ENCODE assay signal across 17 mouse cellular contexts in genomic region chr12:29956969-29957368, GRCm38 (mm10). TPM values are rescaled to one million over a fixed set of nuclear protein-coding genes. Genes with fewer than 3 reads are reported as not detected.
DNase-seq lines count a peak whose midpoint lies in the region; ATAC-seq and TF ChIP-seq lines count a peak whose summit lies in the region.
"Had no signal": no experiment of that assay in that cellular context is flagged by ENCODE, and none has a peak within 500 bp of the region (broad histone marks: within the 10 kb centered on the region; RNA-seq: fewer than 3 reads in every experiment).

No protein-coding gene starts in this region.

- H3K27me3 ChIP-seq in heart, adult 2 months (ENCODE audit: control insufficient read depth, insufficient read depth, low read length): no peaks in the 10 kb centered on the region
- H3K27me3 ChIP-seq in kidney, postnatal 0 days (ENCODE audit: insufficient read depth, low read length): no peaks in the 10 kb centered on the region
- H3K27me3 ChIP-seq in intestine, embryonic 15.5 days (replicated peaks): no peaks in the 10 kb centered on the region
- H3K27me3 ChIP-seq: CH12.LX; heart, embryonic 12.5 days; lung, embryonic 15.5 days; midbrain, embryonic 12.5 days; neural tube, embryonic 12.5 days had no signal

- peaks cover 24% of the 10 kb centered on the region for H3K36me3 ChIP-seq in heart, adult 2 months (ENCODE audit: control insufficient read depth, insufficient read depth, low read length)
- H3K36me3 ChIP-seq in kidney, postnatal 0 days (ENCODE audit: insufficient read depth, low read length): no peaks in the 10 kb centered on the region
- no peaks in the 10 kb centered on the region for H3K36me3 ChIP-seq in intestine, embryonic 15.5 days
- H3K36me3 ChIP-seq: heart, embryonic 12.5 days; lung, embryonic 15.5 days; neural tube, embryonic 12.5 days had no signal

- H3K9me3 ChIP-seq in kidney, postnatal 0 days (replicated peaks; ENCODE audit: low read length): no peaks in the 10 kb centered on the region
- H3K9me3 ChIP-seq in intestine, embryonic 15.5 days: no peaks in the 10 kb centered on the region
- H3K9me3 ChIP-seq: heart, embryonic 12.5 days; lung, embryonic 15.5 days; midbrain, embryonic 12.5 days; neural tube, embryonic 12.5 days had no signal

- peak overlapping the region; percentile 69 for H3K27ac ChIP-seq in heart, adult 2 months
- H3K27ac ChIP-seq in brown adipose tissue, adult 24 weeks (replicated peaks; ENCODE audit: low read depth, low read length): peak overlapping the region; percentile 57
- H3K27ac ChIP-seq in kidney, postnatal 0 days: peak overlapping the region; percentile 51; the same call in 1 of the 2 replicates
- H3K27ac ChIP-seq in intestine, embryonic 15.5 days: no peak overlapping the region
- H3K27ac ChIP-seq: lung, embryonic 15.5 days; midbrain, embryonic 12.5 days; neural tube, embryonic 12.5 days had no signal

- ATAC-seq in kidney, postnatal 0 days (replicated peaks; ENCODE audit: low FRiP score, low read depth): peak; percentile 91
- ATAC-seq in intestine, embryonic 15.5 days: no peak

- no peak for DNase-seq in heart, adult 2 months
- no peak for DNase-seq in heart, adult 9 months (ENCODE audit: low spot score in 2 of 2)
- peak; percentile 86 for DNase-seq in Muller cell, postnatal 12 days (ENCODE audit: inconsistent ontology term)
- DNase-seq in kidney, postnatal 0 days (ENCODE audit: low spot score): peak; percentile 76
- no peak for DNase-seq in thymus, postnatal 0 days (ENCODE audit: low spot score)
- no peak for DNase-seq in layer of hippocampus, adult 18-20 months (ENCODE audit: low spot score in 2 of 2)
- DNase-seq: liver; thymus, adult 18-20 months had no signal

- no peak for TF ChIP-seq CTCF in heart, adult 2 months (IDR thresholded peaks at IDR 0.05)
- no peak for TF ChIP-seq CTCF in kidney, postnatal 0 days (IDR thresholded peaks at IDR 0.05; ENCODE audit: low read depth)

- no peak overlapping the region for H3K4me3 ChIP-seq in heart, adult 2 months
- H3K4me3 ChIP-seq in brown adipose tissue, adult 24 weeks (ENCODE audit: insufficient read depth, low read depth, low read length): no peak overlapping the region
- H3K4me3 ChIP-seq in kidney, postnatal 0 days (replicated peaks; ENCODE audit: low read depth, low read length): no peak overlapping the region
- H3K4me3 ChIP-seq in intestine, embryonic 15.5 days (replicated peaks): no peak overlapping the region
- H3K4me3 ChIP-seq: heart, embryonic 12.5 days; lung, embryonic 15.5 days; midbrain, embryonic 12.5 days; neural tube, embryonic 12.5 days had no signal

- no peak for TF ChIP-seq POLR2A in heart, adult 2 months (IDR thresholded peaks at IDR 0.05; ENCODE audit: insufficient read depth, low read depth, low read length)

- no peak for TF ChIP-seq EP300 in heart, adult 2 months (IDR thresholded peaks at IDR 0.05; ENCODE audit: insufficient read depth, low read depth, low read length)

- WGBS in heart, adult 2 months: 32% methylated on average over 12 of the region's 12 CpGs
- WGBS in kidney, postnatal 0 days: 26% methylated on average over 12 of the region's 12 CpGs
- WGBS in intestine, embryonic 15.5 days: 79% methylated on average over 12 of the region's 12 CpGs

- H3K4me1 ChIP-seq in heart, adult 2 months (ENCODE audit: control insufficient read depth, insufficient read depth, low read length): peaks cover 46% of the 10 kb centered on the region
- peaks cover 58% of the 10 kb centered on the region for H3K4me1 ChIP-seq in brown adipose tissue, adult 24 weeks (ENCODE audit: control insufficient read depth, insufficient read depth, insufficient read length, low read length)
- peaks cover 41% of the 10 kb centered on the region for H3K4me1 ChIP-seq in kidney, postnatal 0 days (replicated peaks; ENCODE audit: insufficient read depth, low read length)
- peaks cover 9% of the 10 kb centered on the region for H3K4me1 ChIP-seq in intestine, embryonic 15.5 days (replicated peaks)

- peak overlapping the region; percentile 25 for H3K4me2 ChIP-seq in kidney, postnatal 0 days (ENCODE audit: low read length)
- no peak overlapping the region for H3K4me2 ChIP-seq in intestine, embryonic 15.5 days (replicated peaks)
- H3K4me2 ChIP-seq: heart, embryonic 12.5 days; lung, embryonic 15.5 days; midbrain, embryonic 12.5 days; neural tube, embryonic 12.5 days had no signal

- H3K9ac ChIP-seq in heart, adult 2 months (ENCODE audit: low read depth, low read length): no peak overlapping the region
- no peak overlapping the region for H3K9ac ChIP-seq in kidney, postnatal 0 days (ENCODE audit: low read depth, low read length)
- no peak overlapping the region for H3K9ac ChIP-seq in intestine, embryonic 15.5 days
- H3K9ac ChIP-seq: heart, embryonic 12.5 days; lung, embryonic 15.5 days; midbrain, embryonic 12.5 days; neural tube, embryonic 12.5 days had no signal

- peaks cover 6% of the 10 kb centered on the region for H3K79me2 ChIP-seq in heart, adult 2 months (replicated peaks; ENCODE audit: control insufficient read depth, insufficient read depth, low read length)

- intact Hi-C loops in heart, adult 2 months (cut with DNase I): no loop called here

RNA-seq across cellular contexts. Expression of gene Pxdn, which starts 19.6 kb away (rescaled TPM):
- 10 to 100 TPM; 28.7 to 41.0 TPM for total RNA-seq in heart, adult 2 months (2021)
- 69.4 and 92.3 TPM in 2 replicates for polyA plus RNA-seq in heart, adult 2 months (2012; rRNA removed)
- 21.5 and 26.4 TPM in 2 replicates for polyA plus RNA-seq in brown adipose tissue, adult 24 weeks (2012; ENCODE audit: insufficient read depth, insufficient read length, missing spikeins)
- polyA plus RNA-seq in kidney, postnatal 0 days (2015; fragmentation: Nextera tagmentation; extraction: Ambion mirVana): 49.9 and 56.4 TPM in 2 replicates
- 63.6 and 66.4 TPM in 2 replicates for polyA plus RNA-seq in intestine, embryonic 15.5 days (2015; fragmentation: Nextera tagmentation; extraction: Ambion mirVana)
- 6.8 and 6.9 TPM in 2 replicates for polyA plus RNA-seq in thymus, postnatal 0 days (2015; fragmentation: Nextera tagmentation; extraction: Ambion mirVana)
- total RNA-seq in layer of hippocampus, adult 18-20 months (2021): 10 to 100 TPM; 63.4 to 68.9 TPM
- total RNA-seq: common myeloid progenitor, adult 5-6 weeks; hematopoietic stem cell, adult 5-6 weeks had no signal

Comparison
In these comparisons a context has a peak if more than half of its experiments do, and no peak if none do; other contexts are left out.
1. DNase-seq: peak in Muller cell, postnatal 12 days (single experiment) and kidney, postnatal 0 days (single experiment); none in heart, adult 2 months (0 of 2), heart, adult 9 months (0 of 2), thymus, postnatal 0 days (single experiment) and layer of hippocampus, adult 18-20 months (0 of 2).